Mouse (Mus musculus): ENCODE data around the gene Pcyt1b. TPM values are rescaled to one million over a fixed set of nuclear protein-coding genes. Genes with fewer than 3 reads are reported as not detected.

The Pcyt1b gene
- total and polyA plus RNA-seq, 3 experiments = 1.8 to 17.1 (median 16.8) TPM

DNA sequence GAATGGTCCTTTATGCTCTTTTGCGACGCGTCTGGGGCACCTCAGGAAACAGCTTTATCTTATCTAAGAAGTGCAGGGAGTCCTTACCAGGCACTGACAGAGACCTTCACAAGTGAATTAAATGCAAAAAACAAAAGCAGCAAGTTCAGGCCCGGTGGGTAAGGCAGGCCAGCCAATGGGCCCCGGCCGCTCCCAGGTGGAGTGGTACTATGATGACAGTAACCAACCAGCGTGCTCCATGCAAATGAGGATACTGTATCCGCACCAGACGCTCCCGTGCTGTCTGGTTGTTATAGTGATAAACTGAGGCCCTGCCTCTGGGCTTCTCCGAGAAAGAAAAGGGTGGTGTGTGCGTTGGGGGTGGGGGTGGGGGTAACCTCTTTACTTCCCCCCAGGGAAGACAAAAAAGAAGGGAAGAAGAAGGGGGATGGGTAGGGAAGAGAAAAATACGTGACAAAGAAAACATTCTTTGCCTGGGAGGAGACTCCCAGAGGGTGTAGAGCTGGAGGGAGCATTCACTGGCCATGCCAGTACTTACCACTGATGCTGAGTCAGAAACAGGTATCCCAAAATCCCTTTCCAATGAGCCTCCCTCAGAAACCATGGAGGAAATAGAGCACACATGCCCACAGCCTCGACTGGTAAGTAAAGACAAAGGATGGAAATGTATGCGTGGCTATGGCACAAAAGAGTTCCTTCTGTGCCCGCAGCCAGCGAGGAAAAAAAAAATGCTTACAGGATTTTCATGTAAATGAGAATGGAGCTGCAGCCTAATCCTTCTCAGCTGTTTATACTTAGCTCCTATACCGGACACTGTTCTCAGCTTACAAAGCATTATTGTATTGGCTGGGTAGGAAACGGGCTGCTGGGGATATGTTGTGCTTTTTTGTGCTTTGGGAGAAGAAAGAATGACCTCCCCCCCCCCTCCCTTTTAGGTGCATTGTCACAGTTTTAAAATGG lies 20.5 kb downstream of the Pcyt1b start:
- DNase-seq (ENCODE audit: low spot score) (peak; percentile 23), ATAC-seq (ENCODE audit: extremely low read depth, insufficient number of reproducible peaks, low FRiP score, poor library complexity, severe bottlenecking) (peak; percentile 100)
- H3K27me3 ChIP-seq (ENCODE audit: insufficient read depth, low read length) = no peaks in the 10 kb centered on the region
- peak overlapping the region; percentile 65 for H3K4me3 ChIP-seq (ENCODE audit: low read depth, low read length)
- no peaks in the 10 kb centered on the region for H3K9me3 ChIP-seq (replicated peaks)
- no peaks in the 10 kb centered on the region for H3K36me3 ChIP-seq (replicated peaks)
- peaks cover 9% of the 10 kb centered on the region for H3K4me1 ChIP-seq (ENCODE audit: insufficient read depth, low read depth, low read length)
- TF ChIP-seq TAL1 (conservative IDR thresholded peaks at IDR 0.05; ENCODE audit: low read depth, low read length) = peak; percentile 54
- no peak for TF ChIP-seq GATA2 (IDR thresholded peaks at IDR 0.05; ENCODE audit: borderline replicate concordance, low read depth, low read length)
- TF ChIP-seq CTCF (IDR thresholded peaks at IDR 0.05; ENCODE audit: low read depth, low read length) = no peak
- no peak for TF ChIP-seq GATA1 (IDR thresholded peaks at IDR 0.05; ENCODE audit: borderline replicate concordance, low read length)
- TF ChIP-seq POLR2AphosphoS5 (IDR thresholded peaks at IDR 0.05; ENCODE audit: insufficient replicate concordance, low read depth, low read length) = no peak

GRCm38 (mm10) chrX:93676228-93676627 lies 21.6 kb downstream of the Pcyt1b start:
- DNase-seq (ENCODE audit: low spot score) (no peak), ATAC-seq (ENCODE audit: extremely low read depth, insufficient number of reproducible peaks, low FRiP score, poor library complexity, severe bottlenecking) (no peak)
- no peaks in the 10 kb centered on the region for H3K27me3 ChIP-seq (ENCODE audit: insufficient read depth, low read length)
- no peaks in the 10 kb centered on the region for H3K36me3 ChIP-seq (replicated peaks)
- no peak for TF ChIP-seq CTCF (IDR thresholded peaks at IDR 0.05; ENCODE audit: low read depth, low read length)
- TF ChIP-seq POLR2AphosphoS5 (IDR thresholded peaks at IDR 0.05; ENCODE audit: insufficient replicate concordance, low read depth, low read length) = no peak
- no peak for TF ChIP-seq TAL1 (conservative IDR thresholded peaks at IDR 0.05; ENCODE audit: low read depth, low read length)
- TF ChIP-seq GATA2 (IDR thresholded peaks at IDR 0.05; ENCODE audit: borderline replicate concordance, low read depth, low read length) = no peak
- no peak for TF ChIP-seq GATA1 (IDR thresholded peaks at IDR 0.05; ENCODE audit: borderline replicate concordance, low read length)
- H3K9me3 ChIP-seq (replicated peaks) = no peaks in the 10 kb centered on the region
- peak overlapping the region; percentile 65; the same call in 1 of the 2 replicates for H3K4me3 ChIP-seq (ENCODE audit: low read depth, low read length)
- peaks cover 9% of the 10 kb centered on the region for H3K4me1 ChIP-seq (ENCODE audit: insufficient read depth, low read depth, low read length)

DNA sequence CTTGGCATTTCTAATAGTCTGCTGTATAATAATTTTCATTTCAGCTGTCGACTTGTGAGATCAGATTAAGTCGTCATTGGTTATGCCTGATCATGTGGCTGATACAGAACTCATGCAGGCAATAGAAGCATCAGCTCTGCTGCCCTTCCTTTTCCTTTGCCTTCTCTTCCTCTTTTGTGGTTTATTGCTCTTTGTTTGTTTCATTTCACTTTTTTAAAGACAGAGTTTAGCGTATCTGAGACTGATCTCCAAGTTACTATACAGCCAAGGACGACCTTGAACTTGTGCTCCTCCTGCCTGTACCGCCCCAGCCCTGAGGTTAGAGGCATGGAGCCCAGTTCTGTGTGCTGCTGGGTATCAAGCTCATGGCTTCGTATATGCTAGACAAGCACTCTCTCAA lies 34.6 kb downstream of the Pcyt1b start:
- ATAC-seq (ENCODE audit: extremely low read depth, insufficient number of reproducible peaks, low FRiP score, poor library complexity, severe bottlenecking) = peak; percentile 54
- DNase-seq (ENCODE audit: low spot score) = no peak

DNA sequence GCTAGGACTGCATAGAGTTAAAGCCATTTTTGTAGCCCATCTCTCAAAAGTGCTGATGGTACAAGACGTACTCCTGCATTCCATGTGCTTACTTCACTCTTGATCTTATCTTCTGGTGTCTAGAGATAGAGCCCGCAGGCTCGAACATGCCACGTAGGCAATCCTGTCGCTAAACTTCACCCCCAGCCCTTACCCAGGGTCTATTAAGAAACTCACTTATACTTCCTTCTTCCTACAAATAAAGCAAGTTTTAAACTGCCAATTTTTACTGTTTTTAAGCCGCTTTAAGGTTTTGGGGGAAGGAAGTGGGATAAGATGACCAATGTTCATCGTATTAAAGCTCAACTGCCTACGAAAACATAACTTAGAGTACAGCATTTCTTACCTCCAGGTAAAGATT lies 36.0 kb downstream of the Pcyt1b start:
- DNase-seq (ENCODE audit: low spot score) = no peak
- no peaks in the 10 kb centered on the region for H3K36me3 ChIP-seq (replicated peaks)
- no peaks in the 10 kb centered on the region for H3K9me3 ChIP-seq (replicated peaks)
- no peak overlapping the region for H3K4me3 ChIP-seq (ENCODE audit: low read depth, low read length)
- no peak for ATAC-seq (ENCODE audit: extremely low read depth, insufficient number of reproducible peaks, low FRiP score, poor library complexity, severe bottlenecking)
- TF ChIP-seq GATA2 (IDR thresholded peaks at IDR 0.05; ENCODE audit: borderline replicate concordance, low read depth, low read length) = no peak
- TF ChIP-seq CTCF (IDR thresholded peaks at IDR 0.05; ENCODE audit: low read depth, low read length) = no peak
- TF ChIP-seq GATA1 (IDR thresholded peaks at IDR 0.05; ENCODE audit: borderline replicate concordance, low read length) = no peak
- TF ChIP-seq POLR2AphosphoS5 (IDR thresholded peaks at IDR 0.05; ENCODE audit: insufficient replicate concordance, low read depth, low read length) = no peak
- TF ChIP-seq TAL1 (conservative IDR thresholded peaks at IDR 0.05; ENCODE audit: low read depth, low read length) = no peak
- peaks cover 25% of the 10 kb centered on the region for H3K4me1 ChIP-seq (ENCODE audit: insufficient read depth, low read depth, low read length)
- H3K27me3 ChIP-seq (ENCODE audit: insufficient read depth, low read length) = no peaks in the 10 kb centered on the region

More for the DNA sequence above, 34.6 kb downstream of the Pcyt1b start:
- TF ChIP-seq TAL1 (conservative IDR thresholded peaks at IDR 0.05; ENCODE audit: low read depth, low read length) = no peak
- no peak for TF ChIP-seq CTCF (IDR thresholded peaks at IDR 0.05; ENCODE audit: low read depth, low read length)
- no peak for TF ChIP-seq GATA2 (IDR thresholded peaks at IDR 0.05; ENCODE audit: borderline replicate concordance, low read depth, low read length)
- no peak for TF ChIP-seq GATA1 (IDR thresholded peaks at IDR 0.05; ENCODE audit: borderline replicate concordance, low read length)
- no peak for TF ChIP-seq POLR2AphosphoS5 (IDR thresholded peaks at IDR 0.05; ENCODE audit: insufficient replicate concordance, low read depth, low read length)
- no peaks in the 10 kb centered on the region for H3K9me3 ChIP-seq (replicated peaks)
- no peaks in the 10 kb centered on the region for H3K27me3 ChIP-seq (ENCODE audit: insufficient read depth, low read length)
- H3K4me1 ChIP-seq (ENCODE audit: insufficient read depth, low read depth, low read length) = peaks cover 29% of the 10 kb centered on the region
- no peak overlapping the region; the same call in 1 of the 2 replicates for H3K4me3 ChIP-seq (ENCODE audit: low read depth, low read length)
- H3K36me3 ChIP-seq (replicated peaks) = no peaks in the 10 kb centered on the region

- Histone ChIP-seq H3K36me3 (replicated peaks) (peaks cover 6% of the 10 kb centered on the region), H3K4me1 (ENCODE audit: insufficient read depth, low read depth, low read length) (peaks cover 21% of the 10 kb centered on the region), H3K9me3 (replicated peaks) (no peaks in the 10 kb centered on the region), H3K27me3 (ENCODE audit: insufficient read depth, low read length) (no peaks in the 10 kb centered on the region), H3K4me3 (ENCODE audit: low read depth, low read length) (no peak overlapping the region)
- no peak for TF ChIP-seq GATA2 (IDR thresholded peaks at IDR 0.05; ENCODE audit: borderline replicate concordance, low read depth, low read length)
- no peak for TF ChIP-seq TAL1 (conservative IDR thresholded peaks at IDR 0.05; ENCODE audit: low read depth, low read length)
- no peak for TF ChIP-seq GATA1 (IDR thresholded peaks at IDR 0.05; ENCODE audit: borderline replicate concordance, low read length)
- no peak for TF ChIP-seq CTCF (IDR thresholded peaks at IDR 0.05; ENCODE audit: low read depth, low read length)
- TF ChIP-seq POLR2AphosphoS5 (IDR thresholded peaks at IDR 0.05; ENCODE audit: insufficient replicate concordance, low read depth, low read length) = no peak
- DNase-seq (ENCODE audit: low spot score) (no peak), ATAC-seq (ENCODE audit: extremely low read depth, insufficient number of reproducible peaks, low FRiP score, poor library complexity, severe bottlenecking) (no peak)
These were observed 42.9 kb downstream of the Pcyt1b start for GRCm38 (mm10) chrX:93697596-93697995.

All from G1E (cell line).